Mouse (Mus musculus) thymus, postnatal 25 days (tissue): ENCODE results near the gene Supt6.

ENCODE experiments used
- DNase-seq: peaks from one replicate; pipeline ENCODE4 v3.0.0; 2022

Supt6 gene

GRCm38 (mm10) chr11:78164924-78165760 is 80.6 kb downstream of the Supt6 start, which contains the start of gene Traf4:
Traf4 (minus strand) TSS chr11:78165589.
- peak; percentile 90 for DNase-seq

- DNase-seq, result no peak
These were observed 81.2 kb downstream of the Supt6 start for GRCm38 (mm10) chr11:78164604-78164923.

GRCm38 (mm10) chr11:78163681-78164603 is 81.8 kb downstream of the Supt6 start:
- DNase-seq, result peak; percentile 76

DNA sequence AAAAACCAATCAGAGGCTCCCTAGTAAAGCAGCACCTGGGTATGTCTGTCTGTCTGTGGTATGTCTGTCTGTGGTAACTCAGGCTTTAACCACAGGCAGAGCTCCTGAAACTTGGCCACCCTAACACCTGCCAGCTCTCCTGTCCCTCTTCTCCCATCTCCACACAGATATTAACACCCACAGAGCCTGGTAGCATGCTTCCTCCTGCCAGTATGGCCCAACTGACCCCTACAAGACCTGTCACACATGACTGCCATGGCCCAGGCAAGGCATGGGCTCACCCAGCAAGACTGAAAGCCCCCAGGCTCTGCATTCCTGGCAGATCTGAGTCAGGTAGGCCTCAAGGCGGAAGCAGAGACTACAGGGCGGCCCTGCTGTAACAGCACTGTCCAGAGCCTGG is 82.7 kb downstream of the Supt6 start:
- DNase-seq, result no peak

DNA sequence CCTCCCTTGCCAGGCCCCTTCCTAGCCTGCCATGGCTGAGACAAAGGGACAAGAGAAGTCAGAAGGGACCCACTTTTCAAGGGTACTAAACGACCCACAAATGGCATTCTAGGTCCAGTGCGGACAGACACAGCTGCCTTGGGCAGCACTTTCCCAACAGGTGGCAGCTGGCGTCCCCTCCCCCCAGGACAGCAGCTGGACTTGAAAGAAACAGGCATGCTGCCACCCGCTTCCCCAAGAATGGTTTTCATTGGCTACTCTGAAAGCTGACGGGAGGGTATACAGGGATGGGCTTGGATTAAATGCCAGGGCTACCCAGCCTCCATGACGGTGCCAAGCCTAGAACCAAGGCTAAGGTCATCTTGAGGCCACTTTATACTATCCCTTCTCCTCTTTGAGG is 83.3 kb downstream of the Supt6 start:
- no peak for DNase-seq

GRCm38 (mm10) chr11:78161968-78162367 is 83.8 kb downstream of the Supt6 start:
- no peak for DNase-seq

- no peak for DNase-seq
These were observed 84.6 kb downstream of the Supt6 start for GRCm38 (mm10) chr11:78161169-78161568.

GRCm38 (mm10) chr11:78160675-78161074 is 85.1 kb downstream of the Supt6 start:
- DNase-seq, result no peak

DNA sequence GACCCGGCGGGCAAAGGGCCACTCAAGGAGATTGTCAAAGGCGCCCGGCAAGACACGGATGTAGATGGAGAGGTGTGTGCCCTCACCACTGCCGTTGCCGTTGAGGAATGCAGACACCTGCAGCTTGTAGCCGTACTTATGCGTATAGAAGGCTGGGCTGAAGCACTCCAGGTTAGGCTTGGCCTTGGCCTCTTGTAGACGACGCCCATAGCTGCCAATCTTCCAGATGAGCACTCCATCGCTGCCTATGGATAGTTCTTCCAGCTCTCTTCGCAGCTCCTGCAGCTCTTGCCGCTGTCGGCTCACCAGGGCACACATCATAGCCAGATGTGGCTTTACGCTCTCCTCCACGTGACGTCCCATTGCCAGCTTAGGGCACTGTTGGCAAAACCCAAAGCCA is 85.6 kb downstream of the Supt6 start:
- DNase-seq, result no peak

- DNase-seq, result no peak
These were observed 86.2 kb downstream of the Supt6 start for GRCm38 (mm10) chr11:78159557-78159956.

- peak; percentile 86 for DNase-seq
These were observed 86.7 kb downstream of the Supt6 start for GRCm38 (mm10) chr11:78159096-78159495.
